Mouse (Mus musculus): ENCODE data around the gene Nrp2.

Gene Nrp2

GRCm38 (mm10) chr1:62812701-62813684 is 109.9 kb downstream of the Nrp2 start:
- DNase-seq (ENCODE audit: low read depth, low spot score): no peak

DNA sequence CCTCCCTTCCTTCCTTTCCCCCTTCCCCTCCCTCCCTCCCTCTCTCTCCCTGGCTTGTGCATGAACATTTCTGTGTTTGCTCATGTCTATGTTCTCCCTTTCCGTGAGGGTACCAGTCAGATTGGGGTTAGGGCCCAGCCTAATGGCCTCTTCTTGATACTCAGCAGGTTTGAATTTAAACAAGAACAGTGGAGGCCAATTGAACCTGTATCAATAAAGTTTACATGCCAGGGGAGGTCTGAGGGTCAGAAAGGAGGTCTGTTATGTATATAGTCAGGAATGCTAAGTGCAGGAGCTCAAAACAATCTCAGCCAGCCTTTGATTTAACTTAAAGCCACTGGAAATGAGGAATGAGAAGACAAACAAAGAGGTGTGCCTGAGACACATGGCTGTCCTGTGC is 110.9 kb downstream of the Nrp2 start:
- no peak for DNase-seq (ENCODE audit: low read depth, low spot score)

- no peak for DNase-seq (ENCODE audit: low read depth, low spot score)
These were observed 114.5 kb downstream of the Nrp2 start for GRCm38 (mm10) chr1:62817566-62817965.

GRCm38 (mm10) chr1:62820170-62820569 is 117.1 kb downstream of the Nrp2 start:
- no peak for DNase-seq (ENCODE audit: low read depth, low spot score)

- no peak for DNase-seq (ENCODE audit: low read depth, low spot score)
These were observed 118.7 kb downstream of the Nrp2 start for GRCm38 (mm10) chr1:62821509-62822398.

DNA sequence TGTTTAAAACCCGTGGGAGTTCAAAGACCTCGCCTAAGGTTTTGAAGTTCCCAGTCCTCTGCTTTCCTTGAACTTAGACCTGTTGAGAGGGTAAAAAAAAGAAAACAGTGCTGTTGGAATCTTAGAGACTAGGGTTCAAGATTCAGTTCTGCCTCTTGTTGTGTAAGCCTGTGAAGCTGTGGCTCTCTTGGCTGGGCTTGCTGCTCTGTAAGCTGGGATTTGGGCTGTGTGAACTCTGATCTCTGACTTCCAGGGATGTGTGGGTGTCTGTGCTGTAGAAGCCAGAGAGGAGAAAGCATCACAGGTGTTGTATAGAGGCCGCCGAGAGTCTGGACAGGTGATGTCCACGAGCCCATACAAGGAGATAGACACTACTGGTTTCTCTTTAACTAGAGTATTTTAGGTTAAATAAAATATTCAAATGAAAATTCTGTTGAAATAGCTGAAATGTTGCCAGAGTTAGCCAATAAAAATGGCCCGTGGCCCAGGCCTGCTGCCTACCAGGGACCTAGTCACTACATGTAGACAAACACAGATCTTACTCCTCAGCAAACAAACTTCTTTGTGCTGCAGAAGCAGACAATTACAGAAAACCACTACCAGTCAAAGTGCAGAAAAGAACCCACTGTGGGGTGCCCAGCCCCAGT is 120.6 kb downstream of the Nrp2 start:
- no peak for DNase-seq (ENCODE audit: low read depth, low spot score)

- no peak for DNase-seq (ENCODE audit: low read depth, low spot score)
These were observed 123.0 kb downstream of the Nrp2 start for GRCm38 (mm10) chr1:62825822-62826765.

DNA sequence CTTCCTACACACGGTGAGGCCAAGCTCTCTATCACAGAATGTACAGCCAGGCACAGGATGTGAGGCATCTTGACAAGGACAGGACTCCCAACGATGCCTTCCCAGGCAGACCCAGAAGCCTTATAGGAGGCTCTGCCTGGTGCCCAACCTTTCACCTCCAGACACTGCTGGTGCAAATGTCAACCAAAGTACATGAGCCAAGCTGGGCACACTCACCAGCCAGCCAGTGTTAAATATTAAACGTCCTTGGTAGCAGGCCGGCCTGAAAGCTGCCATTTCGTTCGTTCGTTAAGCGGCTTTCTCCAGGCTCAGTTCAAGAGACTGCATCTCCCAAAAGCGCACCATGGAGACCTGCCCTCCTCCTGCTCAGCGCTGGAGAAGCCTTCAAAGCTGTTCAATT is 124.2 kb downstream of the Nrp2 start:
- no peak for DNase-seq (ENCODE audit: low read depth, low spot score)

DNA sequence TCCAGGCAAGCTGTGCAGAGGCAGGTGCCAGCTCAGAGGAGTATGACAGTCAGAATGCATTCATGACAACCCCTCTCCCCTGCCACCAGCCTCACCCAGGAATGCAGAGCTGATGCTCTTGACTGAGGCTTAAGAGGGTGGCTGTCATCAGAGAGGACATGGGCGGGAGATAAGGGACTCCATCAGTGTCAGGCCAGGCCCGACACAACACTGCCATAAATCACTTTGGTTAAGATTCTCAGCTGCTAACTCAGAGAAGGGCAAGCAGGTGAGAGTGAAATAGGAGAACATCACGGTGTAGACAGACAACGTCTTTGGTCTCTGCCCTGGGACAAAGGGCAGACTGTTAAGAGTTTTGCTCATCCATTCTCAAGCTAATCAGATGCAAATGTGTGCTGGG is 125.1 kb downstream of the Nrp2 start:
- no peak for DNase-seq (ENCODE audit: low read depth, low spot score)

DNA sequence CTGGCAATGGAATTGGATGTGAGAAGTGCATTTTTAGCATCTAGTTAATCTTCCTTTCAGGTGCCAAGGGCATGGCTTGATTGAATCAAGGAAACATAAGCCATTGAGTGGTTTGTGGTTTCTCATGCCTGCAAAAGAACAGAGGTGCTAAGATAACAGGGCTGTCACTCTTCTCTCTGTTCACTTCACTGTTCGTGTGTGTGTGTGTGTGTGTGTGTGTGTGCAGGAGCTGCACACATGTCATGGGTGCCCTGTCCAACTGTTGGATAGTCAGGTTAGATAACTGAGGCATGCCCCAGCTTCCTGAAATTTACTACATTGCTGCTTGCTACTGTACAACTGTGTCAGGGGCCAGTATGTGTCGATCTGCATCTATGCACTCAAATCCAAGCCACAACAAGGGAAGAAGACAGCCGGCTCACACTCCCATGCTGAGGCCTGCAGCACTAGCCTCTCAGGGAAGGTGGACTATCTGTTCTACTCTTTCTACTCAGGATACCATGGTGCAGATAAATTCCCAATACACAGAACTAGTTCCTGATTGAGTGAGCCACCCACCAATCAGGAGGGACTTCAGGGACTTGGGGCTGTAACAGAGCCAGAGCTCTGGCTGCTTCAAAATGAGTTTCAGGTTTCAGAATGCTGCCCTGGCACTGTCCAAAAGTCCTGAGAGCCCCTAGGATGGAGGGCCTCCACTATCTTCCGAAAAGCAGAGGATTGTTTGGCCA is 126.8 kb downstream of the Nrp2 start:
- DNase-seq (ENCODE audit: low read depth, low spot score): no peak

- no peak for DNase-seq (ENCODE audit: low read depth, low spot score)
These were observed 127.3 kb downstream of the Nrp2 start for GRCm38 (mm10) chr1:62830418-62830769.

- no peak for DNase-seq (ENCODE audit: low read depth, low spot score)
These were observed 128.8 kb downstream of the Nrp2 start for GRCm38 (mm10) chr1:62831725-62832455.

- DNase-seq (ENCODE audit: low read depth, low spot score): no peak
These were observed 130.3 kb downstream of the Nrp2 start for GRCm38 (mm10) chr1:62833356-62833755.

GRCm38 (mm10) chr1:62834443-62835185 is 131.5 kb downstream of the Nrp2 start:
- no peak for DNase-seq (ENCODE audit: low read depth, low spot score)

DNA sequence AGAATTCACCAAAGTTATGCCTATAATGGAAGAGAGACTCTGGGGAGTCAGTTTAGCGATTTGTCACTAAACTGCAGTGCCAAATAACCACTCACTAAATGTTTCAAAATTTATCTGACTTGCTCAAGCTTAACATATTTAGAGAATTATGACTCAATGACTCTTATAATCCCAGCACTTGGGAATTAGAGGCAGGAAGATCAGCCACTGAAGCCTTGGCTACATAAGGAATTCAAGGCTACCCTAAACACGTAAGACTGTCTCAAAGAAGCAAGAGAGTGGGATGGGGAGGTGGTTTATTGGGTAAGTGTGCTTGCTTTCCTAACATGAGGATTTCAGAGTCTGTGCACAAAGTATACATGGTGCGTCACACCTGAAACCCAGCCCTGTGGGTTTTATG is 135.0 kb downstream of the Nrp2 start:
- DNase-seq (ENCODE audit: low read depth, low spot score): no peak

DNA sequence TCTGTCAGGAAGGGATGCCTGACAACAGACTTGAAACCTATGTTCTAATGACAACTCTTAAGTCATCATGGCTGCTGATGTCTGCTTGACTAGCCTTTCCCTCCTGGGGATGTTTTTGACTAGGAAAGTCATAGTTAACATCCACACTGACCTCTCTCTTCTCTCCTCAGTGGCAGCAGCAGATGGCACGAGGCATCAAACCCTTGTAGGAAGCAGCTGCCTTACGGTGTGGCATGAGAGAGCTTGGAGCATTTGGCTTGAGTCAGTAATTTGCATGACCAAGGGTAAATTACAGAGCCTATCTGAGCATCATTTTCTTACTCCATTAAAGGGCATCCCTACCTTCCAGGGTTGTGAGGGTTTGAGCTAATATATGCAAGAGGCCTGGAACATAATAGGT is 135.5 kb downstream of the Nrp2 start:
- no peak for DNase-seq (ENCODE audit: low read depth, low spot score)

DNA sequence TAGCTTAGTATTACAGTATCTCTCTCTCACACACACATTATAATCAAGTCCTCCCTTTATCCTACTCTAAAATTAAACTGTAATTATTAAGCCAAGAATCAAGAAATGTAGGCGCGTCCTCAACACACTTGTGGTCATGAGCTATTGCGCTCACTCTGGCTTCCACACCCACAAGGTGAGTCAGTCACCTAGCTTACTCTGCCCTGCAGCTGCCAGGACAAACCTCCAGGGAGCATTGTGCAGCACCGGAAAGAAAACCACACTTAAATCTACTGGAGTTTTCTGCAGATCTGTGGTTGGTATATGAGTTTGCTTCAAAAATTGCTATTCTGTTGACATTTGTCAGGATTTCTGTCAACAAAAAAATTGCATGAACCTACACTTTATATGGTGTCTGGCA is 140.1 kb downstream of the Nrp2 start:
- DNase-seq (ENCODE audit: low read depth, low spot score): no peak

DNA sequence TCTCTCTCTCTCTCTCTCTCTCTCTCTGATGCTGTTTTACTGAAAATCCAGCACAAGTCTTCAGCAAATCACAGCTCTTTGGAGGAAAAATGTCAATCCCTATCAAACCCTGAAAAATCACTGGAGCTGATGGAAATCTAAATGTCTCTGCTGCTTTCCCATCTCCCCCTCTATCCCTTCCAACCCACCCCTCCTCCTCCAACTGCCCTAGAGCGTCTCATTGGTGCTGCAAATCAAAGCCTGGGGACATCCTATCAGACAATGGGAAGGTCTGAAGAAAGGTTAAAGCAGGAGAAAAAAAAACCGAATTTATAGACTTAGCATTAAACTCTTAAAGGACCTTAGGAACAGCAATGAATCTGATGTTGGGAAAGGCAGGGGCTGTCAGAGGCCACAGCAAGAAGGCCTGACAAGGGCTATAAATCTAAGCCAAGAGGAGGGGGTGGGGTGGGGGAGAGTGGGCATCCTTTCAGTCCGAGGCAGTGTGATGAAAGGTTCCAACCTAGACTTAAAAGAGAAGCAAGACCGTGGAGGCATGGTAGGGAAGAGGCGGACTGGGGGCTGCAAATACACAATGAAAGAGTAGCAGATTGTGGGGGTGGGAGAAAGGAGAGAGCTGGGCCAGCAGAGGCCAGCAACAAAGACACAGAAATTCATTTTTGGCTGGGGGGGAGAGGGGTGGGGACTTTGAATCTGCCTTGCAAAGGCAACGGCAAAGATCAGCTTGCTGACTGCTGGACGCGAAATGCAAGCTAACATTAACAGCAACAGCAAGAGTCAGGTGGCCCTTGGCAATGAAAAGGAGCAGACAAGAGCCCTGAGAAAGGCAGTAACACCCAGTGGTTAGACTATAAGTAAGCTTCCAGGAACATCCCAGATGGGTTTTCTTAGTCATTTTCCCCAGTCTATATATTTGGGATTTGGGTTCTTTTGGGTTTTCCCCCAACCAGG is 148.2 kb downstream of the Nrp2 start:
- no peak for DNase-seq (ENCODE audit: low read depth, low spot score)
